Mouse (Mus musculus): Measurements from ENCODE around the gene Zmynd8.

Zmynd8 gene

GRCm38 (mm10) chr2:165879403-165880178 is 19.2 kb downstream of the Zmynd8 start:
- DNase-seq (ENCODE audit: low read depth, low spot score) = no peak

DNA sequence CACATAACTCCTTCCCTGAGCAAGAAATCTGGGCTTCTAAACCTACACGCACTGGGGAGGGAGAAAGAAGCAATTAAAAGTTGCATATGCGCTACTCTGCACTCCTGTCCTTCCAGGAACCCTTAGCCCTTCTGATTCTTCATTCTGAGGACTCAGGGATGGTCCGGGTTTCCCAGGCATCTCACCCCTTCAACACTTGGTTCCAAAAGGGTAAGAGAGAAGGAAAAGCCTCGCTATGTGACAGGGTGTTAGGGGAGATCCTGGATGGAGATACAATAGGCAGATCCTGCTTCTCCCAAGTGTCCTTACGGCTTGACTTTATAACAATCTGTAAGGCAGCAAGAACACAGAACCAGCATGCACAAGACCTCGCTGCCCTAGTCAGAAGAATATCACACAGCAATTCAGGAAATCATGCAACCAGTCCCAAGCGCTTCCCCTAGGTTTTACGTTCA is 19.9 kb downstream of the Zmynd8 start:
- no peak for DNase-seq (ENCODE audit: low read depth, low spot score)

- DNase-seq (ENCODE audit: low read depth, low spot score) = no peak
These were observed 20.7 kb downstream of the Zmynd8 start for GRCm38 (mm10) chr2:165878021-165878585.

DNA sequence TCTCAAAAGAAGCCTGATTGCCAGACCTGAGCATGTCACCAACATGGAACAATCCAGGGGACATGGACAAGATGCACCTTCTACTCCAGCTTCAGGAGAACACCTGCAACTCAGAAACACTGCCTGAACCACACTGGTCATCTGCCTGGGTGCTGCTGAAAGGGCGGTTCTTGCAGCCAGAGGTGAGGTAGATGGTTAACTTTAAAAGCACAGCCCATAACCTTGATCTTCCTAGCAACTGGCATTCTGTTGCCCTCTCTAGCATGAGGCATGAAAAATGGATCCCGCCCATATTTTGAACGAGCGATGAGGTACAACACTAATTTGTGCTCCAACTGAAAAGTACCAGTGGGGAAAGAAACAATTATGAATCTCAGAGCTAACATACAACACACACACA is 21.6 kb downstream of the Zmynd8 start:
- no peak for DNase-seq (ENCODE audit: low read depth, low spot score)

- DNase-seq (ENCODE audit: low read depth, low spot score) = no peak
These were observed 22.5 kb downstream of the Zmynd8 start for GRCm38 (mm10) chr2:165876201-165876918.

- DNase-seq (ENCODE audit: low read depth, low spot score) = no peak
These were observed 23.3 kb downstream of the Zmynd8 start for GRCm38 (mm10) chr2:165875406-165875955.

DNA sequence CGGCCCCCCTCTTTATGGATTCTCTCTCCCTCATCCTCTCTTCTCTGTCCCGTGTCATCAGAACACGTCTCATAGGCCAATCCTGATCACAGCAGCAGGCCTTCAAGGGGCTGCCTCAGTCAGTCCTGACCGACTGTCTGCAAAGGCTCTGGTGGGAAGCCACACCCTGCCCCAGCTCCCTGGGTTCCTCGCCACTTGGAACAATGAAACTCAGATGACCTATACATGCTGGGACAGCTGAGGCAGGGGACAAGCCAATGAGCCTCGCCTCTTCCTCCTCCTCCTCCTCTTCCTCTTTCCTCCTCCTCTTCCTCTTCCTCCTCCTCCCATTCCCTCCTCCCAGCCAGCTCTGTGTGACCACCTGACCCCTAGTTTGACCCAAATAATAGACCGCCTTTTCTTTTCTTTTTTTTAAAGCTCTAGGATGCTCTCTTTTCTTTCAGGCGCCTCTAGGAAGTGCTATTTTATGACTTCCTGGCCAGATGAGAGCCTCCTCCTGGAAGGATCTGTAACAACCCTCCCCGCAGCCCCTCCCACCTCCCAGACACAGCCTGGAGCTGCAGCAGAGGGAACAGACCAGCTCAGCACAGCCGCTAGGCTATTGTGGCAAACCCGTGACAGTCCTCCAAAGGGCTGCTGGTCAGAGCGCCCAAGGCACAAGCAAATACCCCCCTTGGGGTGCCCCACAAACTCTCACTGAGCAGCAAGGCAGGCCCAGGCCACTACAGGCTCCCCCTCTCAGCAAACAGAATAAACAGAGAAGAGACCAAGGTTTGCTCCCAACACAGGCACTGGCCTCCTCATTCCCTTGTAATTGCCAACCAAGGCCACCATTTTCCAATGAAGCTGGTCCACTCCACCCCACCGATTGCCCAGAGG is 24.1 kb downstream of the Zmynd8 start:
- DNase-seq (ENCODE audit: low read depth, low spot score) = peak; percentile 86

- no peak for DNase-seq (ENCODE audit: low read depth, low spot score)
These were observed 25.0 kb downstream of the Zmynd8 start for GRCm38 (mm10) chr2:165873777-165874176.

DNA sequence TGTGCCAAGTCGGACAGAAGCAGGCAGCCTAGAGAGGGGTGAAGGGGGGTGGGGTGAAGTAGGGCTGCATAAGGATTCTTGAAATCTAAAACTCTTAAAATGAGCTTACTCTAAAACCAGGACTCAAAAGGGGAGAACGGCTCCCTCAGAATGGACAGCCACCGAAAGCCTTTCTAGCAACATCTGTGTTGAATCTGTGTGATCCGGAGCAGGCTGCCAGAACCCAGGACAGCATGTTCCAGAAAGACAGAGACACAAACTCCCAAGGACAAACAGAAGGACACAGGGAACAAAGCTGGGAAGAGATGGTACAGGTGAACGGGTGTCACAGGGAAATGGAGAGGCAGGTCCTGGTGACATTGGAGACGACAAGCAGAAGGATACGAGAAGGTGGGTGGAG is 25.6 kb downstream of the Zmynd8 start:
- DNase-seq (ENCODE audit: low read depth, low spot score) = no peak

DNA sequence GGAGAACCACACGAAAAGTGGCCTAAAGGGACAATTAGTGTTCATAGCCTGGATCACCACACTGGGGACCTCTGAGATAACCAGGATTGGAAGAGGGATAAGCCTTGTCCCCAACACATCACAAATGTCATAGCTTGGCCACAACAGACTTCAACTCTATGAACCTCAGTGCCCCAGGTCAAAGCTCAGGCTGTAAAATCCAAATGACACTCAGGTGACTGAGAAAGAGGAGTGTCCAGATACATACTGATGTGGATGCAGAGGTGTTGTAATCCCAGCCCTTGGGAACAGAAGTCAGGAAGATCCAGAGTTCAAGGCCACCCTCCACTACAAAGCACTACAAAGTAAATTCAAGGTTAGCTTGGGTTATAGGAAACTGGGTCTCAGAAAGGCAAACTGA is 29.6 kb downstream of the Zmynd8 start:
- DNase-seq (ENCODE audit: low read depth, low spot score) = no peak

- no peak for DNase-seq (ENCODE audit: low read depth, low spot score)
These were observed 30.2 kb downstream of the Zmynd8 start for GRCm38 (mm10) chr2:165868522-165869175.

GRCm38 (mm10) chr2:165867549-165867948 is 31.3 kb downstream of the Zmynd8 start:
- no peak for DNase-seq (ENCODE audit: low read depth, low spot score)

DNA sequence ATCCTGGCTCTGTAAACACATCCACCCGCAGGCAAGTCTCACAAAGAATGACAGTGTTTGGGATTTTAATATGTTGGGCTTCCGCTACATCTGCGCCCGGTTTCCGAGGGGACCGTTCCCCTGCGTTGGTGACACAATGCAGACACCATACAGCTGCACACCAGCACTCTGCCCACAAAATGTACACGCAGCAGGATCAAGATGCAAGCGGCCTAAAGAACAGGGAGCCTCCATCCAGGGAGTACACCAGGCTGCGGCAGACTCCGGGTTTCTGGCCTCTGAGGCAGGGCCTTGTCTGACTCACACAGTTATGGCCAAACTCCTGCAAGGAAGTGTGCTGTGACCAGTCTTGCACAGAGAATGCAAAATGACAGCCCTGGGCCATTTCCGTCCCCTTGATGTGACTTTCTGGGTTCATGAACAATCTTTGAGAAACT is 31.8 kb downstream of the Zmynd8 start:
- no peak for DNase-seq (ENCODE audit: low read depth, low spot score)

DNA sequence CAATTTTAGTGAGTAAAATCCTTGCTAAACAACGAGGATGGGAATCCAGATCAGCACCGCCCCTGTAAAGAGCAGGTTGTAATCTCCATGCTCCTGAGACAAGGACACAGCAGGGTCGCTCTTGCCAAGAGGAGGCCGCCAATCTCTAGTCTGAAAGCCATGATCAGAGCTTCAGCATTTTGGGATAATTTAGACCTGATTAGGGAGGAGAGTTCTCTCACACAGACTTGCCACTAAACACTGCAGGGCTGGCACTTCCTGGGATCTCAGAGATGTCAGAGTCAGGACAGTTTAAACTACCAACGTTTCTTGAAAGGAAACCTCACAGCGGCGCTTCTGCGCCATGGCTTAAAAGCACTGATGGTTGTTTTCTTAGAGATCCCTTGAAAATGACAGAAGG is 32.4 kb downstream of the Zmynd8 start:
- DNase-seq (ENCODE audit: low read depth, low spot score) = no peak

DNA sequence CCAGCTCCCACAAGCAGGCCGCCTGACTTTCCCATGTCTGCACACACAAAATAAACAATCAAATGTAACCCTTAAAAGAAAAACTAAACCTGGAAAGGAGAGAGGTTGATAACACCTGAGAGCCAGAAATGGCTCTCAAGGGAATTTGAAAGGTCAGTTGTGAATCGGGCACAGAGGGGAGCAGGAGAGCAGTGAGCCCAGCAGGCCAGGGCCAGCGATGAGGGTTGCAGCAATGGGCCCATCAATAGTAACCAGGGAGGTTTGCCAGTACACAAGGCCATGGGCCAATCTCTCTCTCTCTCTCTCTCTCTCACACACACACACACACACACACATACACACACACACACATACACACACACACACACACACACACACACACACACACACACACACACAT is 34.0 kb downstream of the Zmynd8 start:
- no peak for DNase-seq (ENCODE audit: low read depth, low spot score)

GRCm38 (mm10) chr2:165861683-165862594 is 36.9 kb downstream of the Zmynd8 start:
- no peak for DNase-seq (ENCODE audit: low read depth, low spot score)

DNA sequence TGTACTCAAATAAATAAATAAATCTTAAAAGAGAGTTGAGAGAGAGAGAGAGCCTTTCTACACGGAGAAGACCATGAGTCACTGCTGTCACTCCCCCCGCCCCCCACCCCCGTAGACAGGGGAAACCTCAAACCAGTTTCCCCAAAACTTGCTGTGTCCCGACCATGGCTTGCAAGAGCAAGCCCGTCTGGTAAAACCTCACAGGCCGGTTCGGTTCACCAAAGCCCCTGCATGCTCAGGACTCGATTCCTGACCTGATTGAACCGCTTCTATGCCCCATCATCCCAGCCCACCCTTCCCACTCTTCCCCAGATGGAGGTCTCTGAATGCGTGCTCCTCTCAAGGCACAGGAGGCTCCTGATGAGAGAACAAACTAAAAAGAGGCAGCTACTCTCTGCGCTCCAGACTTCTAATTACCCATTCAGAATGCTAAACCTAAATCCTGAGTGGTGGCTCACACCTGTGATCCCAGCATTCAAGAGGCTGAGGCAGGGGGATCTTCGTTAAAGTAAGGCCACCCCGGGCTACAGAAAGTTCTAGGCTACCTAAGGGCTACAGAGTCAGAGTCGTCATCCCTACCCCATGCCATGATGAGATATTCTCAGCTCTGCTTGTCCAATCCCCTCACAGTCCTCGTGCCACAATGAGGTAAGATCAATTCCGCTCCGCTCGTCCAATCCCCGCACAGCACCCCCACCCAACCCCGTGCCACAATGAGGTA is 37.7 kb downstream of the Zmynd8 start:
- DNase-seq (ENCODE audit: low read depth, low spot score) = no peak

- DNase-seq (ENCODE audit: low read depth, low spot score) = no peak
These were observed 38.4 kb downstream of the Zmynd8 start for GRCm38 (mm10) chr2:165860447-165860846.

Measured in mesoderm, embryonic 11.5 days (tissue).